Mouse (Mus musculus): ENCODE measurements around the gene Pi16. TPM values are rescaled to one million over a fixed set of nuclear protein-coding genes. Genes with fewer than 3 reads are reported as not detected.

Gene Pi16
- polyA plus RNA-seq, 2 experiments: 0.39 to 0.97 TPM

DNA sequence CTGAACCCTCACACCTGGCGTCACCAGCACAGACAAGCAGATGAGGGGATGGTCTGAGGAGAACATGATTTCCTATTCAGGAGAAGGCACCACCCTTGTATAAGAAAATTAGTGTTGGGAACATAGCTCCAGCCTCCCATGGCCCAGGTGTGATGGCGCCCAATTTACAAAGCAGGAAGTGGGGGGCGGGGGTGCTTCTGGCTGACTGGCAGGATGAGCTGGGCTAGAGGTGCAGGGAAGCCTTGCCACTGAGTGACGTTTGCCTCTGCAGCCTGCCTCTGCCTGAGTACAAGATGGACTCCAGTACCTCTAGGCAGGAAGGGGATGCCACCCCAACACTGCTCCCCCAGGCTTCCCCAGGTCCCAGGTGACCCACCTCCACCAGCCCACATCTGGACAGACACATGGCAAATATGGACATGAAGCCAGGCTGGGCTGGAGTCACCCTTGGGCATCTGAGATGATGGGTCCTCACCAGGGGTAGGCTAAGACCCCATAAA is 14.8 kb downstream of the Pi16 start:
- Histone ChIP-seq H3K4me1 (replicated peaks; ENCODE audit: control insufficient read depth in 2 of 2, insufficient read depth in 2 of 2, low read length in 1 of 2) (no peaks in the 10 kb centered on the region), H3K4me3 (ENCODE audit: insufficient read depth in 1 of 2, low read depth in 2 of 2, low read length in 2 of 2) (no peak overlapping the region), H3K9me3 (ENCODE audit: control insufficient read depth, low read length) (no peaks in the 10 kb centered on the region), H3K9ac (replicated peaks) (no peak overlapping the region), H3K27ac (no peak overlapping the region), H3K27me3 (ENCODE audit: control insufficient read depth, insufficient read depth, low read length) (no peaks in the 10 kb centered on the region; the same call in 1 of the 2 replicates), H3K36me3 (replicated peaks; ENCODE audit: control insufficient read depth, insufficient read depth, low read depth) (peaks cover 7% of the 10 kb centered on the region; the same call in 1 of the 2 replicates), H3K4me2 (ENCODE audit: low read depth) (no peak overlapping the region)
- WGBS (ENCODE audit: insufficient replicate concordance): 63% methylated on average over 4 of the region's 4 CpGs
- DNase-seq (ENCODE audit: low read depth in 3 of 3, low spot score in 3 of 3): no peak
- no peak for ATAC-seq (ENCODE audit: insufficient read depth)
- no peak for TF ChIP-seq CTCF (IDR thresholded peaks at IDR 0.05; ENCODE audit: low read depth)
- TF ChIP-seq EP300 (IDR thresholded peaks at IDR 0.05; ENCODE audit: low read depth): no peak

DNA sequence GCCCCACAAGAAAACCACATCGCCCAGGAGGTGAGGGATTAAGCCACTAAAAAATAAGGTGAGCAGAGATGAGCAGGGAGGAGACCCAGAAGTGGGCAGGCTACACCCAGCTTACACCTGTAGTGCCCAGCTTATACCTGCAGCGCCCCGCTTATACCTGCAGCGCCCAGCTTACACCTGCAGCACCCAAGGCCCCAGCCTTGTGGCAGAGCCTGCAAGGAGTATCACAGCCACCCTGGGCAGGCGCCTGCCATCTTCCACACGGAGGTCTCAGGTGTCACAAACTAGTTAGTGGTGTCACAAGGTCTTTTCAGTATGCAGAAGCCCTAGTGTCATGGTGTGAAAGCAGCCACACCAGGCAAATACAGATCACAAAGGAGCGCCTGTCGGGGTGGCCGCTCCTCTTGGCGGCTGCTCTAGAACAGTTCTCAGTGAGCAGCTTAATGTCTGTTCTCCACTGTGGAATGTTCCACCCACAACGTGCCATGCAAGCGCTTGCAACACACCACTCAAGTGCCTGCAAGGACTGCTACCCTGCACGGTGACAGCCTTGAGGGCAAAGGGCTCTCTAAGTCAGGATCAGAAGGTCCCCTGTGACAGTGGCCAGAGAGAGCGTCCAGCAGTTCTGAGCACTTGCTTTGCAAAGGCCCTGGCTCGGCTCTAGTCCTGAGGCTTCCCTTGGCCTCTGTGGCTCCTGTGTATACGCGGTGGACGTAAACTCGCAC is 18.9 kb downstream of the Pi16 start:
- no peak overlapping the region for H3K9ac ChIP-seq (replicated peaks)
- H3K4me3 ChIP-seq (ENCODE audit: insufficient read depth in 1 of 2, low read depth in 2 of 2, low read length in 2 of 2): no peak overlapping the region
- no peak overlapping the region for H3K27ac ChIP-seq
- DNase-seq (ENCODE audit: low read depth in 3 of 3, low spot score in 3 of 3) (no peak), ATAC-seq (ENCODE audit: insufficient read depth) (no peak)
- 84% methylated on average over 19 of the region's 19 CpGs for WGBS (ENCODE audit: insufficient replicate concordance)
- peaks cover 10% of the 10 kb centered on the region; the same call in 1 of the 2 replicates for H3K36me3 ChIP-seq (replicated peaks; ENCODE audit: control insufficient read depth, insufficient read depth, low read depth)
- no peaks in the 10 kb centered on the region for H3K4me1 ChIP-seq (replicated peaks; ENCODE audit: control insufficient read depth in 2 of 2, insufficient read depth in 2 of 2, low read length in 1 of 2)
- H3K4me2 ChIP-seq (ENCODE audit: low read depth): no peak overlapping the region
- H3K27me3 ChIP-seq (ENCODE audit: control insufficient read depth, insufficient read depth, low read length): no peaks in the 10 kb centered on the region
- no peaks in the 10 kb centered on the region for H3K9me3 ChIP-seq (ENCODE audit: control insufficient read depth, low read length)
- TF ChIP-seq CTCF (IDR thresholded peaks at IDR 0.05; ENCODE audit: low read depth): no peak
- no peak for TF ChIP-seq EP300 (IDR thresholded peaks at IDR 0.05; ENCODE audit: low read depth)

DNA sequence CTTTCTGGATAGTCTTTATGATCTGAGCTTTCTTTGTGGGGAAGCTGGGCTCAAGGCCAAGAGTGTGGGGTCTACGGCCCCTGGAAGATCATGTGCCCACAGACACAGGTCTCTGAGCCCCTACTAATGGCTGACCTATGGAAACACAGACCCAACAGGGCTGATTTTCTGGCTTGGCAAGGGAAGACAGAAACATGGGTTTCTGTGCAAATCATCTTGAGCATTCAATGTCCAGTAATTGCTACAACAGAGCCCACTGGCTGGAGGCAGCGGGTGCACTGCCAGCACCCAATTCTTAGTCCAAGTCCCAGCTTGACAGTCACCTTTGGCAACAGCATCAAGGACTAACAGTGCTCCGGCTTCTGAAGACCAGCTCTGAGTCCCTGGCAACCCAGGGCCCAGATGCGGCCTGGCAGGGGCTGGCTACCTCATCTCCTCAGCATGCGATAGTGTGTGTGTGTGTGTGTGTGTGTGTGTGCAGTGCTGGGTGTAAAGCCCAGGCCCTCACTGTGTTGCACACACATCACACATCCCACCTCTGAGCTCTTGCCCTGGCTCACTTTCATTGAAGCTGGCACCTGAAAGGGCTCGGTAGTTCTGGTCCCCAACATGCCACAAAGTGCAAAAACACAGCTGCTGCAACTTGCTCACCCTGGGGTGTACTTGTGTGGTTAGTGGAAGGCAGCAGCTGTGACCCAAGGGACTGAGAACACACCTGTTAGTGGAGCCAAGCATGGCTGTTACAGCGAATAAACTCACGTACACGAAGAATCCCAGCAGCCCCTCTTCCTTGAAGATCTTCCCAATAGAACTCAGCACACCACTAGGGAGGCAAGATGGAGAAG is 20.7 kb downstream of the Pi16 start:
- H3K4me2 ChIP-seq (ENCODE audit: low read depth): no peak overlapping the region
- DNase-seq (ENCODE audit: low read depth in 3 of 3, low spot score in 3 of 3) (no peak), ATAC-seq (ENCODE audit: insufficient read depth) (no peak)
- H3K27ac ChIP-seq: no peak overlapping the region
- H3K4me3 ChIP-seq (ENCODE audit: insufficient read depth in 1 of 2, low read depth in 2 of 2, low read length in 2 of 2): no peak overlapping the region
- TF ChIP-seq CTCF (IDR thresholded peaks at IDR 0.05; ENCODE audit: low read depth) (no peak), EP300 (IDR thresholded peaks at IDR 0.05; ENCODE audit: low read depth) (no peak)
- H3K4me1 ChIP-seq (replicated peaks; ENCODE audit: control insufficient read depth in 2 of 2, insufficient read depth in 2 of 2, low read length in 1 of 2): peaks cover 0 to 3% of the 10 kb centered on the region in 2 experiments; a peak in 2 of 4 replicates
- peaks cover 3% of the 10 kb centered on the region; the same call in 1 of the 2 replicates for H3K36me3 ChIP-seq (replicated peaks; ENCODE audit: control insufficient read depth, insufficient read depth, low read depth)
- no peaks in the 10 kb centered on the region for H3K9me3 ChIP-seq (ENCODE audit: control insufficient read depth, low read length)
- no peaks in the 10 kb centered on the region for H3K27me3 ChIP-seq (ENCODE audit: control insufficient read depth, insufficient read depth, low read length)
- no peak overlapping the region for H3K9ac ChIP-seq (replicated peaks)
- WGBS (ENCODE audit: insufficient replicate concordance): 86% methylated on average over 9 of the region's 9 CpGs

DNA sequence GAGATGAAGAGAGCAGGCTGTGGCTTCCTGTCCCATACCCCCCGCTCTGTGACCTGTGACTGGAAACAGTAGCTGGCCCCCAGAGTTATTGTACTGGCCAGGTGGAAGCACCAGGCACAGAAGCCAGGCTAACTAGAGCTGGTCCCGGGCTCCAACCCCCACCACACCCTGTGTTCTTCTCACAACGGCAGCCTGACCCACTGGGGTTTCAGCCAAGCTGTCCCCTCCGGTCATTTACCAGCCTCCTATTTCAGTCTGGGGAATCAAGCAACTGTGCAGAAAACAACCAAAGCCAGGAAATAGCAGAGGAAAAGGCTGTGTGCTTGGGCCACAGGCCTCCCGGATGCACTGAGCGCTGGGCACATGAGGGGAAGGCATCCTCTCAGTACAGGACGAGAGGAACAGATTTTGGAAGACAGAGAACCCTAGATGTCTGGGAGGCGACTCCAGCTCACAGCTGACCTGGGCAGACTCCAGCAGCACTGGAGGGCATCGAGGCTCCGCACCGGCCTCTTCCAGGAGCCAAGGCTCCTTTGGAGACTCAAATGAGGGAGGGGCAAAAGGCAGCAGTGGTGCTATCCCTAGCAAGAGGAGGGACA is 21.8 kb downstream of the Pi16 start:
- no peak overlapping the region for H3K27ac ChIP-seq
- H3K4me3 ChIP-seq (ENCODE audit: insufficient read depth in 1 of 2, low read depth in 2 of 2, low read length in 2 of 2): no peak overlapping the region
- peaks cover 3% of the 10 kb centered on the region; the same call in 1 of the 2 replicates for H3K36me3 ChIP-seq (replicated peaks; ENCODE audit: control insufficient read depth, insufficient read depth, low read depth)
- no peak overlapping the region for H3K9ac ChIP-seq (replicated peaks)
- WGBS (ENCODE audit: insufficient replicate concordance): 81% methylated on average over 11 of the region's 11 CpGs
- peaks cover 0 to 4% of the 10 kb centered on the region in 2 experiments; a peak in 2 of 4 replicates for H3K4me1 ChIP-seq (replicated peaks; ENCODE audit: control insufficient read depth in 2 of 2, insufficient read depth in 2 of 2, low read length in 1 of 2)
- no peaks in the 10 kb centered on the region for H3K9me3 ChIP-seq (ENCODE audit: control insufficient read depth, low read length)
- no peak for TF ChIP-seq CTCF (IDR thresholded peaks at IDR 0.05; ENCODE audit: low read depth)
- no peak for TF ChIP-seq EP300 (IDR thresholded peaks at IDR 0.05; ENCODE audit: low read depth)
- DNase-seq (ENCODE audit: low read depth in 3 of 3, low spot score in 3 of 3) (no peak), ATAC-seq (ENCODE audit: insufficient read depth) (no peak)
- H3K27me3 ChIP-seq (ENCODE audit: control insufficient read depth, insufficient read depth, low read length): no peaks in the 10 kb centered on the region
- no peak overlapping the region for H3K4me2 ChIP-seq (ENCODE audit: low read depth)
